Mouse (Mus musculus) forebrain, embryonic 11.5 days (tissue): ENCODE results near the gene Tnnt3. TPM values are rescaled to one million over a fixed set of nuclear protein-coding genes. Genes with fewer than 3 reads are reported as not detected.

ENCODE experiments used
- ATAC-seq: fragments of 200-750 bp; cut with Nextera tagmentation; replicated peaks from 2 replicates; pipeline ENCODE4 v1.8.0; 2017; ENCODE audit warnings: moderate TSS enrichment; ENCODE audit not compliant: low FRiP score
- DNase-seq: peaks from one replicate; pipeline ENCODE4 v3.0.0-alpha.2; 2017; ENCODE audit warnings: low spot score
- H3K27ac ChIP-seq: fragments of 300-500 bp; sonication (generic); 2 replicates; pipeline ENCODE4 v1.5.1; 2014; ENCODE audit warnings: low read depth, low read length
- H3K27me3 ChIP-seq: fragments of 300-500 bp; sonication (generic); 2 replicates; pipeline ENCODE4 v1.6.1; 2014; ENCODE audit warnings: mild to moderate bottlenecking, low read length, mixed read lengths; ENCODE audit not compliant: control insufficient read depth, insufficient read depth
- H3K36me3 ChIP-seq: fragments of 300-500 bp; sonication (generic); 2 replicates; pipeline ENCODE4 v1.6.1; 2014; ENCODE audit warnings: mild to moderate bottlenecking, low read length, moderate library complexity, mixed read lengths; ENCODE audit not compliant: control insufficient read depth, insufficient read depth
- H3K4me1 ChIP-seq: fragments of 300-500 bp; sonication (generic); replicated peaks from 2 replicates; pipeline ENCODE4 v1.6.1; 2014; ENCODE audit warnings: low read length, mixed read lengths; ENCODE audit not compliant: control insufficient read depth, insufficient read depth
- H3K4me2 ChIP-seq: fragments of 300-500 bp; sonication (generic); 2 replicates; pipeline ENCODE4 v1.6.1; 2014; ENCODE audit warnings: low read depth, mild to moderate bottlenecking, low read length, moderate library complexity, mixed read lengths; ENCODE audit not compliant: severe bottlenecking
- H3K4me3 ChIP-seq: fragments of 300-500 bp; sonication (generic); 2 replicates; pipeline ENCODE4 v1.5.1; 2014; ENCODE audit warnings: low read depth, low read length
- H3K9ac ChIP-seq: fragments of 300-500 bp; sonication (generic); 2 replicates; pipeline ENCODE4 v1.6.1; 2014; ENCODE audit warnings: low read length
- H3K9me3 ChIP-seq: fragments of 300-500 bp; sonication (generic); 2 replicates; pipeline ENCODE4 v1.6.1; 2016; ENCODE audit warnings: low read length, mixed read lengths; ENCODE audit not compliant: control insufficient read depth
- WGBS: fragments of 180-500 bp; shearing (Covaris S2); extraction: QIAGEN DNeasy Blood & Tissue Kit; methylation state at CpG from one replicate; pipeline ENCODE4 v1.1.7; 2014; 5-methylcytosine and 5-hydroxymethylcytosine counted together
- polyA plus RNA-seq: library from polyadenylated mRNA; unstranded; fragments of >200 nt; fragmentation: Nextera tagmentation; extraction: Ambion mirVana; gene quantifications from 2 replicates; pipeline ENCODE4 v1.2.1, GENCODE M21; 2014

The Tnnt3 gene
- polyA plus RNA-seq, 1 experiment from 2014 or later, result 1.0 TPM

GRCm38 (mm10) chr7:142503206-142503605, 4.6 kb downstream of the Tnnt3 start:
- 91% methylated on average over 4 of the region's 4 CpGs for WGBS
- Histone ChIP-seq H3K9me3 (no peaks in the 10 kb centered on the region), H3K4me2 (no peak overlapping the region), H3K27ac (no peak overlapping the region), H3K27me3 (no peaks in the 10 kb centered on the region), H3K9ac (no peak overlapping the region), H3K4me1 (peaks cover 9% of the 10 kb centered on the region), H3K36me3 (no peaks in the 10 kb centered on the region), H3K4me3 (no peak overlapping the region)
- no peak for DNase-seq
- ATAC-seq, result no peak

- H3K4me1 ChIP-seq, result peaks cover 12% of the 10 kb centered on the region
- H3K36me3 ChIP-seq, result no peaks in the 10 kb centered on the region
- H3K27ac ChIP-seq, result no peak overlapping the region
- 0 out of 2 replicates have a peak, but pooled peaks have one; percentile 46 for ATAC-seq
- H3K9me3 ChIP-seq, result no peaks in the 10 kb centered on the region
- no peak overlapping the region for H3K4me3 ChIP-seq
- H3K9ac ChIP-seq, result no peak overlapping the region
- WGBS, result 27% methylated on average over 2 of the region's 2 CpGs
- no peaks in the 10 kb centered on the region for H3K27me3 ChIP-seq
- DNase-seq, result peak; percentile 63
- no peak overlapping the region for H3K4me2 ChIP-seq
These were observed 7.3 kb downstream of the Tnnt3 start for GRCm38 (mm10) chr7:142505942-142506341.

- ATAC-seq (peak; percentile 63; the same call in 1 of the 2 replicates), DNase-seq (no peak)
- peak overlapping the region; percentile 3; the same call in 1 of the 2 replicates for H3K9ac ChIP-seq
- H3K4me1 ChIP-seq, result peaks cover 12% of the 10 kb centered on the region
- no peak overlapping the region for H3K4me2 ChIP-seq
- H3K4me3 ChIP-seq, result no peak overlapping the region
- no peaks in the 10 kb centered on the region for H3K27me3 ChIP-seq
- WGBS, result 34% methylated on average over 4 of the region's 4 CpGs
- no peak overlapping the region for H3K27ac ChIP-seq
- H3K36me3 ChIP-seq, result no peaks in the 10 kb centered on the region
- H3K9me3 ChIP-seq, result no peaks in the 10 kb centered on the region
These were observed 7.9 kb downstream of the Tnnt3 start for GRCm38 (mm10) chr7:142506501-142506900.

- DNase-seq (no peak), ATAC-seq (no peak)
- no peaks in the 10 kb centered on the region for H3K27me3 ChIP-seq
- H3K27ac ChIP-seq, result no peak overlapping the region
- no peak overlapping the region for H3K4me2 ChIP-seq
- no peak overlapping the region for H3K9ac ChIP-seq
- H3K4me1 ChIP-seq, result peaks cover 12% of the 10 kb centered on the region
- 95% methylated on average over 9 of the region's 9 CpGs for WGBS
- H3K4me3 ChIP-seq, result no peak overlapping the region
- no peaks in the 10 kb centered on the region for H3K36me3 ChIP-seq
- H3K9me3 ChIP-seq, result no peaks in the 10 kb centered on the region
These were observed 8.8 kb downstream of the Tnnt3 start for GRCm38 (mm10) chr7:142507453-142507852.

- Histone ChIP-seq H3K9ac (no peak overlapping the region), H3K4me1 (peaks cover 12% of the 10 kb centered on the region), H3K9me3 (no peaks in the 10 kb centered on the region), H3K27me3 (no peaks in the 10 kb centered on the region), H3K27ac (peak overlapping the region; percentile 57; the same call in 1 of the 2 replicates), H3K4me3 (no peak overlapping the region), H3K4me2 (no peak overlapping the region), H3K36me3 (no peaks in the 10 kb centered on the region)
- ATAC-seq, result no peak
- DNase-seq, result no peak
- 51% methylated on average over 14 of the region's 14 CpGs for WGBS
These were observed 10.9 kb downstream of the Tnnt3 start for GRCm38 (mm10) chr7:142509518-142509917.

GRCm38 (mm10) chr7:142510021-142510777, 11.6 kb downstream of the Tnnt3 start:
- H3K4me3 ChIP-seq, result no peak overlapping the region
- peak; percentile 73 for DNase-seq
- WGBS, result 8% methylated on average over 12 of the region's 12 CpGs
- H3K9ac ChIP-seq, result peak overlapping the region; percentile 39; the same call in 1 of the 2 replicates
- peaks cover 12% of the 10 kb centered on the region for H3K4me1 ChIP-seq
- no peaks in the 10 kb centered on the region for H3K36me3 ChIP-seq
- H3K27ac ChIP-seq, result peak overlapping the region; percentile 65
- ATAC-seq, result 0 out of 2 replicates have a peak, but pooled peaks have one; percentile 37
- no peak overlapping the region for H3K4me2 ChIP-seq
- H3K9me3 ChIP-seq, result no peaks in the 10 kb centered on the region
- no peaks in the 10 kb centered on the region for H3K27me3 ChIP-seq

GRCm38 (mm10) chr7:142514048-142514447, 15.4 kb downstream of the Tnnt3 start:
- DNase-seq, result no peak
- H3K4me1 ChIP-seq, result peaks cover 6% of the 10 kb centered on the region; the same call in 1 of the 2 replicates
- H3K9me3 ChIP-seq, result no peaks in the 10 kb centered on the region
- H3K27me3 ChIP-seq, result no peaks in the 10 kb centered on the region
- 86% methylated on average over 4 of the region's 4 CpGs for WGBS
- no peaks in the 10 kb centered on the region for H3K36me3 ChIP-seq
- H3K4me3 ChIP-seq, result no peak overlapping the region
- ATAC-seq, result no peak
- no peak overlapping the region for H3K9ac ChIP-seq
- no peak overlapping the region for H3K27ac ChIP-seq
- H3K4me2 ChIP-seq, result no peak overlapping the region

GRCm38 (mm10) chr7:142516221-142516978, 17.8 kb downstream of the Tnnt3 start:
- H3K4me2 ChIP-seq, result no peak overlapping the region

More at GRCm38 (mm10) chr7:142516221-142516978, 17.8 kb downstream of the Tnnt3 start:
- ATAC-seq (no peak), DNase-seq (no peak)
- 56% methylated on average over 21 of the region's 21 CpGs for WGBS
- no peaks in the 10 kb centered on the region for H3K27me3 ChIP-seq
- peak overlapping the region; percentile 40; the same call in 1 of the 2 replicates for H3K9ac ChIP-seq
- no peak overlapping the region for H3K27ac ChIP-seq
- no peak overlapping the region for H3K4me3 ChIP-seq
- H3K36me3 ChIP-seq, result no peaks in the 10 kb centered on the region
- 0 out of 2 replicates have a peak, but pooled peaks cover 3% of the 10 kb centered on the region for H3K4me1 ChIP-seq
- no peaks in the 10 kb centered on the region for H3K9me3 ChIP-seq
